Mouse (Mus musculus): Measurements from ENCODE around the gene Lgals4.

DNA sequence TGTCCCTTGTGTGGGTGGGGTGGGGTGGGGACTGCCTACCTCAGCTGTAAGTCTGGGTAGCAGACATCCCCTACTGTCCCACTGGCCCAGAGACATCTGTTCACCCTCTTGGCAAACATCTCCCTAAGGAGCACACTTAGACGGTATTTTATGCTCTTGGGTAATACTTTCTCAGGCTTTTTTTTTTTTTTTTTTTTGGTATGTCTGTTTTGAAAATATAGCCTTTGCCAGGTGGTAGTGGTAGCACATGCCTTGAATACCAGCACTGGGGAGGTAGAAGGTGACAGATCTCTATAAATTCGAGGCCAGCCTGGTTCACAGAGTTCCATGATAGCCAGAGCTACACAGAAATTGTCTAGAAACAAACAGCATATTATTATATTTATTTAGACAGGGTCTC, 9.7 kb upstream of the Lgals4 start:
- TF ChIP-seq CTCF (IDR thresholded peaks at IDR 0.05; ENCODE audit: low read depth) (no peak), EP300 (IDR thresholded peaks at IDR 0.05; ENCODE audit: low read depth) (no peak)
